Mouse (Mus musculus): ENCODE measurements around the gene Mrps2. TPM values are rescaled to one million over a fixed set of nuclear protein-coding genes. Genes with fewer than 3 reads are reported as not detected.
A peak's percentile ranks its signal among the peaks of the same experiment; 100 is the strongest.
"Not testable (repeated sequence)": the region's sequence is repeated elsewhere in the genome, so short reads cannot be mapped to it uniquely, and the experiment has no call there.

Gene Mrps2
- polyA plus RNA-seq, 1 experiment from 2014 or later, result 67.8 TPM

- no peak overlapping the region for H3K27ac ChIP-seq (replicated peaks)
- no peaks in the 10 kb centered on the region for H3K27me3 ChIP-seq (ENCODE audit: low read depth, poor library complexity, severe bottlenecking)
- H3K4me1 ChIP-seq, result peaks cover 4% of the 10 kb centered on the region; the same call in 1 of the 2 replicates
- H3K4me3 ChIP-seq, result no peak overlapping the region
- no peak for DNase-seq (ENCODE audit: low spot score)
- 76% methylated on average over 2 of the region's 2 CpGs for WGBS
- H3K9me3 ChIP-seq (replicated peaks), result no peaks in the 10 kb centered on the region
- H3K36me3 ChIP-seq, result no peaks in the 10 kb centered on the region
These were observed 16.0 kb downstream of the Mrps2 start for GRCm38 (mm10) chr2:28483861-28484260.

DNA sequence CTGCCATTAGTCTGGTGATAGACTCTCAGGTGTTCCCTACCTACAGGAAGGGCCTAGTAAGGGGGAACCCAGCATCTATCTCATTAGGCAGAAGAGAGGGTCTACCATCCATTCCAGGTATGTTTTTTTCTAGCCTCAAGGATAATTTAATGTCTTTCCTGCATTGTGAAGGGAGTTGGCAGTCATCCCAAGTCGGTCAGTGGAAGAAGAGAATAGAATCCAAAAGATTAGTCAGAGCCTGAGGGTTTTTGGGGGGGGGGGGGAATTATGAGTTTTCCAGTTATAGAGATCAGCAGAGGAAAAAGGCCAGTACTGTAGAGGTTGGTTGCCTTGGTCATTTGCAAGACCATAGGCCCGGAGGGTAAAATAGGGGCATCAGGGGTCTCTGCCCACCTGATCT, 26.7 kb downstream of the Mrps2 start:
- 85% methylated on average over 2 of the region's 2 CpGs for WGBS
- no peak overlapping the region for H3K4me3 ChIP-seq
- H3K36me3 ChIP-seq, result no peaks in the 10 kb centered on the region
- H3K9me3 ChIP-seq (replicated peaks), result no peaks in the 10 kb centered on the region
- no peak for DNase-seq (ENCODE audit: low spot score)
- H3K27me3 ChIP-seq (ENCODE audit: low read depth, poor library complexity, severe bottlenecking), result no peaks in the 10 kb centered on the region
- no peak overlapping the region for H3K27ac ChIP-seq (replicated peaks)
- no peaks in the 10 kb centered on the region; the same call in 1 of the 2 replicates for H3K4me1 ChIP-seq

GRCm38 (mm10) chr2:28495207-28495756, 27.4 kb downstream of the Mrps2 start:
- Histone ChIP-seq H3K27ac (replicated peaks) (no peak overlapping the region), H3K9me3 (replicated peaks) (no peaks in the 10 kb centered on the region), H3K36me3 (no peaks in the 10 kb centered on the region), H3K4me3 (no peak overlapping the region), H3K27me3 (ENCODE audit: low read depth, poor library complexity, severe bottlenecking) (no peaks in the 10 kb centered on the region), H3K4me1 (no peaks in the 10 kb centered on the region; the same call in 1 of the 2 replicates)
- WGBS, result 86% methylated on average over 14 of the region's 14 CpGs
- DNase-seq (ENCODE audit: low spot score), result no peak

GRCm38 (mm10) chr2:28495801-28496595, 28.1 kb downstream of the Mrps2 start:
- no peaks in the 10 kb centered on the region for H3K9me3 ChIP-seq (replicated peaks)
- H3K27ac ChIP-seq (replicated peaks), result no peak overlapping the region
- H3K36me3 ChIP-seq, result no peaks in the 10 kb centered on the region
- no peaks in the 10 kb centered on the region for H3K27me3 ChIP-seq (ENCODE audit: low read depth, poor library complexity, severe bottlenecking)
- no peaks in the 10 kb centered on the region; the same call in 1 of the 2 replicates for H3K4me1 ChIP-seq
- no peak for DNase-seq (ENCODE audit: low spot score)
- no peak overlapping the region for H3K4me3 ChIP-seq
- WGBS, result 88% methylated on average over 16 of the region's 16 CpGs

GRCm38 (mm10) chr2:28496671-28497070, 28.8 kb downstream of the Mrps2 start, which contains the start of gene Gbgt1:
Gene Gbgt1 (plus strand): TSS chr2:28496891.
- Histone ChIP-seq H3K4me1 (no peaks in the 10 kb centered on the region; the same call in 1 of the 2 replicates), H3K27me3 (ENCODE audit: low read depth, poor library complexity, severe bottlenecking) (no peaks in the 10 kb centered on the region), H3K36me3 (no peaks in the 10 kb centered on the region), H3K27ac (replicated peaks) (no peak within 1 kb of the TSS), H3K9me3 (replicated peaks) (no peaks in the 10 kb centered on the region), H3K4me3 (no peak within 1 kb of the TSS)
- 73% methylated on average over 5 of the region's 5 CpGs for WGBS
- no peak for DNase-seq (ENCODE audit: low spot score)

GRCm38 (mm10) chr2:28497561-28497960, 29.7 kb downstream of the Mrps2 start:
- 88% methylated on average over 5 of the region's 5 CpGs for WGBS
- Histone ChIP-seq H3K4me1 (no peaks in the 10 kb centered on the region; the same call in 1 of the 2 replicates), H3K4me3 (no peak overlapping the region), H3K27me3 (ENCODE audit: low read depth, poor library complexity, severe bottlenecking) (no peaks in the 10 kb centered on the region), H3K9me3 (replicated peaks) (no peaks in the 10 kb centered on the region), H3K27ac (replicated peaks) (no peak overlapping the region), H3K36me3 (no peaks in the 10 kb centered on the region)
- DNase-seq (ENCODE audit: low spot score), result no peak

DNA sequence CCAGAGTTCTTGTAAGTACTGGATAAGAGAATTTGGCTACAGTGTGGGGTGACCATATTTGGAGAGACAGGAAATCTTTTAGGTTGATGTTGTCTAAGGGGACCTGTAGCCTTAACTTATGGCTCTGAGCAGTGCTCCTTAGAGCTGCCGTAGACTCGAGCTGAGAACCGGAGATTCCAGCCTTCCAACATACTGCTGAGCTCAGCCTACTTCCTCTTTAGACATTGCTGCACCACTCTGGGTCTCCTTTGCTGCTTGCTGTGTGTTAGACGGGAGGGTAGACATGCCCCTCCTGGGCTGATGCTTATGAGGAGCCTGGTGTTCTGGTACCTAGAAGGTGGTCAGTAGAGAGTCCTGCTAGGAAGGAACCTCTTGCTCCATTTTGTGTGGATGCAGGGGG, 30.6 kb downstream of the Mrps2 start:
- DNase-seq (ENCODE audit: low spot score), result no peak
- WGBS, result 77% methylated on average over 4 of the region's 4 CpGs
- no peaks in the 10 kb centered on the region for H3K36me3 ChIP-seq
- H3K27me3 ChIP-seq (ENCODE audit: low read depth, poor library complexity, severe bottlenecking), result no peaks in the 10 kb centered on the region
- no peaks in the 10 kb centered on the region for H3K9me3 ChIP-seq (replicated peaks)
- H3K27ac ChIP-seq (replicated peaks), result no peak overlapping the region
- no peaks in the 10 kb centered on the region; the same call in 1 of the 2 replicates for H3K4me1 ChIP-seq
- no peak overlapping the region for H3K4me3 ChIP-seq

GRCm38 (mm10) chr2:28502987-28503386, 35.1 kb downstream of the Mrps2 start:
- no peaks in the 10 kb centered on the region for H3K4me1 ChIP-seq
- H3K36me3 ChIP-seq, result no peaks in the 10 kb centered on the region
- H3K27ac ChIP-seq (replicated peaks), result no peak overlapping the region
- H3K9me3 ChIP-seq (replicated peaks), result no peaks in the 10 kb centered on the region
- no peaks in the 10 kb centered on the region for H3K27me3 ChIP-seq (ENCODE audit: low read depth, poor library complexity, severe bottlenecking)
- H3K4me3 ChIP-seq, result no peak overlapping the region
- WGBS, result 88% methylated on average over 10 of the region's 10 CpGs
- no peak for DNase-seq (ENCODE audit: low spot score)

GRCm38 (mm10) chr2:28504676-28505075, 36.8 kb downstream of the Mrps2 start:
- Histone ChIP-seq H3K27ac (replicated peaks) (no peak overlapping the region), H3K27me3 (ENCODE audit: low read depth, poor library complexity, severe bottlenecking) (no peaks in the 10 kb centered on the region), H3K4me1 (no peaks in the 10 kb centered on the region), H3K36me3 (no peaks in the 10 kb centered on the region), H3K4me3 (no peak overlapping the region), H3K9me3 (replicated peaks) (no peaks in the 10 kb centered on the region)
- WGBS, result 89% methylated on average over 13 of the region's 13 CpGs
- DNase-seq (ENCODE audit: low spot score), result no peak

DNA sequence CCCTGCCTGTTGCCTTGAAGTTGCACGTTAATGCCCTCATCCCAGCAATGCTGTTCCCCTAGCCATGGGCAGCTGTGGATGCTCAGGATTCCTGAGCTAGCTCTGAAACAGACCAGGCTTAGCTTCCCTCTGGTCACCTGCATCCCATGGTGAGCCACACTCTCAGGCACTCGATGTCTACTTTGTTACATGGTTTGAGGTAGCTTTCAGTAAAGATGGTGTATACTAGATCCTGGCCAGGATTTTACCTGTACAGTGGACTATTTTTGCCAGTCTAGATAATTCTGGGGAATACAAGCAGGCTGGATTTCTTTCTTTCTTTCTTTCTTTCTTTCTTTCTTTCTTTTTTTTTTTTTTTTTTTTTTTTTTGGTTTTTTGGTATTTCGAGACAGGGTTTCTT, 37.9 kb downstream of the Mrps2 start, which contains the start of gene Gm10134:
Gene Gm10134, plus strand, starts transcription at position 301 of the 400 bp plus-strand sequence.
- no peak within 1 kb of the TSS for H3K4me3 ChIP-seq
- H3K9me3 ChIP-seq (replicated peaks), result no peaks in the 10 kb centered on the region
- no peak for DNase-seq (ENCODE audit: low spot score)
- peaks cover under 1% of the 10 kb centered on the region; the same call in 1 of the 2 replicates for H3K27me3 ChIP-seq (ENCODE audit: low read depth, poor library complexity, severe bottlenecking)
- no peaks in the 10 kb centered on the region for H3K36me3 ChIP-seq
- WGBS, result 74% methylated on average over 3 of the region's 3 CpGs
- no peak within 1 kb of the TSS for H3K27ac ChIP-seq (replicated peaks)
- H3K4me1 ChIP-seq, result no peaks in the 10 kb centered on the region

DNA sequence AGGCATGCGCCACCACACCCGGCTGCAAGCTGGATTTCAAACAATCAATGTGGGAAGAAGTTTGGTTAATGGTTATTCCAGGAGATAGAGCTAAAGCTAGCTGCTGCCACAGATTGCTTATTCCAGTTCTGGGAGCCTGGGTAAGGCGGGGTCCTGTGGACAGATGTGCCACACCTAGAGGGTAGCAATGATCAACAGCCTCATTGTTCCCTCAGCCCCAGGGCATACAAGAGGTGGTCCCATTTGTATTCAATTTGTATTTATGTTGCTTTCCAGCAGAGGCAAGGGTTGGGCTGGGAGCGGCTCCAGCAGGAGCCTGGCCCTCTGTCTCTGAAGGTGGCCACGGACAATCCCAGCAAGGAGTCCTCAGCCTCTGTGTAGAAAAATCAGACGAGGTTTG, 38.4 kb downstream of the Mrps2 start:
- H3K9me3 ChIP-seq (replicated peaks), result no peaks in the 10 kb centered on the region
- no peak for DNase-seq (ENCODE audit: low spot score)

GRCm38 (mm10) chr2:28511600-28511999, 43.7 kb downstream of the Mrps2 start:
- H3K4me1 ChIP-seq, result peaks cover 38% of the 10 kb centered on the region
- H3K36me3 ChIP-seq; DNase-seq (ENCODE audit: low spot score); H3K9me3 ChIP-seq (replicated peaks); H3K4me3 ChIP-seq; H3K27ac ChIP-seq (replicated peaks): not testable (repeated sequence)
- H3K27me3 ChIP-seq (ENCODE audit: low read depth, poor library complexity, severe bottlenecking), result peaks cover 16% of the 10 kb centered on the region
- 59% methylated on average over 5 of the region's 5 CpGs for WGBS

More for the DNA sequence above, 38.4 kb downstream of the Mrps2 start:
- WGBS, result 83% methylated on average over 6 of the region's 6 CpGs
- no peaks in the 10 kb centered on the region for H3K36me3 ChIP-seq
- no peak overlapping the region for H3K27ac ChIP-seq (replicated peaks)
- peaks cover 5% of the 10 kb centered on the region for H3K27me3 ChIP-seq (ENCODE audit: low read depth, poor library complexity, severe bottlenecking)
- H3K4me1 ChIP-seq, result no peaks in the 10 kb centered on the region
- H3K4me3 ChIP-seq, result no peak overlapping the region

DNA sequence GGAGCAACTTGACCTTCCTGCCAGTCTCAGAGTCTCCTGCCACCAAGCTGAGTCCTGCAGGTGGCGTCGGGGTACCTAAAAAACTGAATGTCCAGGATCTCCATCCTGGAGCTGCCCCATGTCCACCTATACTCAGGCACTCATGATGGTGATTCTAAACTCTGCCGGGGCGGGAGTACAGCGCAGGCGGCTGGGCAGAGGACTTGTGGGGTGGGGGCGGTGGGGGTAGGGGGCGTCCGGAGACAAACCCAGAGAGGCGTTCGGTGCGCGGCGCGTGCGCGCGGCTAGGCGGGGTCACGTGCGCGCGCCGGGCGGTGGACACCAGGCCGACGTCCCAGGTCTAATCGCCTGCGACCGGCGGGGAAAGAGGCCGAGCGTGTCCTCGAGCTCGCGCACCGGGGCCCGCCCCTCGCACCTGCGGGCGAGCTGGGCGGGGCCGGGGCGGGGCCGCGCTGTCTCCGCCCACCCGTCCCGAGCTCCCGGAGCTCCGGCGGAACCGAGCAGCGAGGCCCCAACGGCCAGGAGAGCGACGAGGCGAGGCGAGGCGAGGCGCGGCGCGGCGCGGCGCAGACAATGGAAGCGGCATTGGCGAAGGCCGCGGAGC, 45.0 kb downstream of the Mrps2 start, which contains the start of gene Ralgds:
Gene Ralgds, plus strand, starts transcription at position 328 of the 604 bp plus-strand sequence.
- Histone ChIP-seq H3K9me3 (replicated peaks) (no peaks in the 10 kb centered on the region), H3K27ac (replicated peaks) (peak within 1 kb of the TSS; percentile 91), H3K27me3 (ENCODE audit: low read depth, poor library complexity, severe bottlenecking) (peaks cover 16% of the 10 kb centered on the region), H3K4me3 (peak within 1 kb of the TSS; percentile 84), H3K36me3 (peaks cover 14% of the 10 kb centered on the region; the same call in 1 of the 2 replicates), H3K4me1 (peaks cover 51% of the 10 kb centered on the region)
- DNase-seq (ENCODE audit: low spot score), result peak; percentile 78
- WGBS, result under 1% methylated on average over 57 of the region's 71 CpGs

Data from midbrain, embryonic 10.5 days (tissue).